Mouse (Mus musculus): Measurements from ENCODE around the gene Lonrf2. TPM values are rescaled to one million over a fixed set of nuclear protein-coding genes. Genes with fewer than 3 reads are reported as not detected.

Gene Lonrf2
- polyA plus RNA-seq, 1 experiment, result 0.34 TPM

DNA sequence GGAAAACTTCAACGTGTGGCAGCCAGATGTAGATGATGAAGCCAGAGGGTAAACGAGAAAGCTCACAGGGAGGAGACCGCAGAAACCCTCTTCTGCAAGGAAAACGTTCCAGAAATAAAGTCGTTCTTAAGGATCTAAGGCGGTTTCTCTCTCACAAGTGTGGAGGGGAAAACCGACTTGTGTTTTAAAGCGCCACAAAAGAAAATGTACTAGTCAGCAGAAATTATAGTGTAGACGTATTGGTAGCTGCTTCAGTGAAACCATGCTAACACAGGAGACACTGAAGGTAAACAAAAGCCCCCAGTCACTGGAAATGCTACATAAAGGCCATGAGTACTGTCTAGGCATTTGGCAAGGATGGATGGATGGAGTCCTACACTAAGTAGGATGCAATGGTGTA lies 19.2 kb downstream of the Lonrf2 start:
- DNase-seq, result no peak
- Histone ChIP-seq H3K27ac (ENCODE audit: insufficient read depth, low read depth, low read length) (no peak overlapping the region), H3K4me3 (ENCODE audit: insufficient read depth, low read depth, low read length) (no peak overlapping the region), H3K36me3 (ENCODE audit: control insufficient read depth, insufficient read depth, low read length) (no peaks in the 10 kb centered on the region), H3K4me1 (ENCODE audit: control insufficient read depth, insufficient read depth, low read length) (no peaks in the 10 kb centered on the region), H3K27me3 (replicated peaks; ENCODE audit: control insufficient read depth, insufficient read depth, low read length) (no peaks in the 10 kb centered on the region)
- TF ChIP-seq CTCF (conservative IDR thresholded peaks at IDR 0.05; ENCODE audit: insufficient read depth, insufficient read length, low read depth, low read length), result no peak
- no peak for TF ChIP-seq POLR2A (IDR thresholded peaks at IDR 0.05; ENCODE audit: low read depth, low read length)
- WGBS, result 78% methylated on average over 9 of the region's 9 CpGs

DNA sequence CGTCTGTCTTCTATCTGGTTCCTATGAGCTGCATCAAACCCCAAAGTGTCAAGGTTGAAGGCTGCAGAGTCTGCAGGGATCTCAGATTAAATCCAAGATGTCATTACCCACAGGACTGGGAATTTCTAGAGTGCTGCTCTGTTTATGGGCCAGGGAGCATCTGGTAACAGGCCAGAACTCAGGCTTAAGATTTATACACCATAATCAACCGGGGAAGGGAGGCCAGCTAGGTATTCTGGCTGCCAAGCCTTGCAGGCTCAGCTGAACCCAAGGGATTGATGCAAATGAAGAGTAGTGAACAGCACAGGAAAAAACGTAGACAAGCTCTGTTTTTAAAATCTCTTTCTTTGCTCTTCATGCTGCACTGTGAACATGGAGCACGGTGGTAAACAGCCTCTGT lies 20.2 kb downstream of the Lonrf2 start:
- no peaks in the 10 kb centered on the region for H3K36me3 ChIP-seq (ENCODE audit: control insufficient read depth, insufficient read depth, low read length)
- H3K27me3 ChIP-seq (replicated peaks; ENCODE audit: control insufficient read depth, insufficient read depth, low read length), result no peaks in the 10 kb centered on the region
- TF ChIP-seq POLR2A (IDR thresholded peaks at IDR 0.05; ENCODE audit: low read depth, low read length) (no peak), CTCF (conservative IDR thresholded peaks at IDR 0.05; ENCODE audit: insufficient read depth, insufficient read length, low read depth, low read length) (no peak)
- H3K4me3 ChIP-seq (ENCODE audit: insufficient read depth, low read depth, low read length), result no peak overlapping the region
- 54% methylated on average over 4 of the region's 4 CpGs for WGBS
- no peak for DNase-seq
- no peaks in the 10 kb centered on the region for H3K4me1 ChIP-seq (ENCODE audit: control insufficient read depth, insufficient read depth, low read length)
- no peak overlapping the region for H3K27ac ChIP-seq (ENCODE audit: insufficient read depth, low read depth, low read length)

DNA sequence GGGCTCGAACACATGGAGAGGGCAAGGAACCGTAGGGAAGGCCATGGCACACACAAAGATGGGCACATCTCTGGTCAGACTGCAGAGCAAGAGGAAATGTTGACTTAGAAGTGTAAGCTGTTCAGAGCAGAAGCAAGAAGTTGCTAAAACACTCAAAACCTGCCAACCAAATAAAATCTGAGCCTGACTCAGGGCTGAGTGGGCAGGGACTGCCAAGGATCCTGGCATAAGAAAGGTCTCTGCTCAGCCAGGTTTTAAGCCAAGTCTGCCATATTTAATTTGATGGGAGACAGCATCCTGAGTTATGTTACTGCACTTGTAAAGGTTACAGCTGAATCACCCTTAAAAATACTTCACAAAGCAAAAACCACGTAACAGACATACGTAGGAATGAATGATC lies 29.4 kb downstream of the Lonrf2 start:
- DNase-seq, result no peak
- Histone ChIP-seq H3K36me3 (ENCODE audit: control insufficient read depth, insufficient read depth, low read length) (no peaks in the 10 kb centered on the region), H3K27ac (ENCODE audit: insufficient read depth, low read depth, low read length) (no peak overlapping the region), H3K4me3 (ENCODE audit: insufficient read depth, low read depth, low read length) (no peak overlapping the region), H3K4me1 (ENCODE audit: control insufficient read depth, insufficient read depth, low read length) (no peaks in the 10 kb centered on the region), H3K27me3 (replicated peaks; ENCODE audit: control insufficient read depth, insufficient read depth, low read length) (no peaks in the 10 kb centered on the region)
- TF ChIP-seq POLR2A (IDR thresholded peaks at IDR 0.05; ENCODE audit: low read depth, low read length) (no peak), CTCF (conservative IDR thresholded peaks at IDR 0.05; ENCODE audit: insufficient read depth, insufficient read length, low read depth, low read length) (no peak)
- WGBS, result 98% methylated on average over 4 of the region's 4 CpGs

DNA sequence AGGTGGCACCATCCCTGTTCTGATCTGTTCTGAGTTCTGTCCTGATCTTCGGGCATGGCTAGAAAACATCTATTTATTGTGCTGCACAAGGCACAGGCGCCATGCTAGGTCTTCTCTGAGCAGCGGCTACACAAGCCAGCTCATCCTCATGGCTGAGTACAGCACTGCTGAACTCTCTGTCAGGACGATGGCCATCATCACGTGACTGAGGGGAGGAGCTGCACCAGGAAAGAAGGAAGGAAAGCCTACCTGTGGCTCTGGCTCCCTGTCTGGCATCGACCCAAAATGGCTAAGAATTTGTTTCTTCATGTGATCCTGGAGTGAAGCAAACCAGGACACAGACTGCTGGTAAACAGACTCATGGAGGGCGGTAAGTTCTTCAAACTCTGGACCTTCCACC lies 36.1 kb downstream of the Lonrf2 start:
- Histone ChIP-seq H3K4me3 (ENCODE audit: insufficient read depth, low read depth, low read length) (no peak overlapping the region), H3K27ac (ENCODE audit: insufficient read depth, low read depth, low read length) (no peak overlapping the region), H3K27me3 (replicated peaks; ENCODE audit: control insufficient read depth, insufficient read depth, low read length) (no peaks in the 10 kb centered on the region), H3K4me1 (ENCODE audit: control insufficient read depth, insufficient read depth, low read length) (no peaks in the 10 kb centered on the region), H3K36me3 (ENCODE audit: control insufficient read depth, insufficient read depth, low read length) (no peaks in the 10 kb centered on the region)
- WGBS, result 77% methylated on average over 7 of the region's 7 CpGs
- TF ChIP-seq CTCF (conservative IDR thresholded peaks at IDR 0.05; ENCODE audit: insufficient read depth, insufficient read length, low read depth, low read length), result no peak
- TF ChIP-seq POLR2A (IDR thresholded peaks at IDR 0.05; ENCODE audit: low read depth, low read length), result no peak
- no peak for DNase-seq

DNA sequence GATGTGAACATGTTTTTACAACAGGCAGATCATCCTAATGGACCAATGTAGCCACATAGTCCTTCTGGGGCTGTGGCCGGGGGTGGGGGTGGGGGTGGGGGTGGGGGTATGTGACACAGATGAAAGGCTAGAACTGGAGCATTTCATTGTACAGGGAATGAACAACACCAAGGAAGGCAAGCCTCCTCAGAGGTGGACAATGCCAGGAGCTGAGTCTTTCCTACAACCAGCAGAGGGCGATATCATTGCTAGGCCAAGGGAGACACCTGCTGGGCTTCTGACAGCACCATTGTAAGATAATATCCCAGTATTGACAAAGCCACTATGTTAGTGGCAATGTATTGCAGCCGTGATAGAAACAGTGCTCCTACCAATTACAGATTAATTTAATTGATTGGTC lies 37.2 kb downstream of the Lonrf2 start:
- WGBS, result 30% methylated on average over 3 of the region's 3 CpGs
- no peaks in the 10 kb centered on the region for H3K27me3 ChIP-seq (replicated peaks; ENCODE audit: control insufficient read depth, insufficient read depth, low read length)
- no peaks in the 10 kb centered on the region for H3K36me3 ChIP-seq (ENCODE audit: control insufficient read depth, insufficient read depth, low read length)
- peak; percentile 33 for DNase-seq
- TF ChIP-seq POLR2A (IDR thresholded peaks at IDR 0.05; ENCODE audit: low read depth, low read length) (no peak), CTCF (conservative IDR thresholded peaks at IDR 0.05; ENCODE audit: insufficient read depth, insufficient read length, low read depth, low read length) (peak; percentile 65)
- no peaks in the 10 kb centered on the region for H3K4me1 ChIP-seq (ENCODE audit: control insufficient read depth, insufficient read depth, low read length)
- H3K4me3 ChIP-seq (ENCODE audit: insufficient read depth, low read depth, low read length), result no peak overlapping the region
- no peak overlapping the region for H3K27ac ChIP-seq (ENCODE audit: insufficient read depth, low read depth, low read length)

DNA sequence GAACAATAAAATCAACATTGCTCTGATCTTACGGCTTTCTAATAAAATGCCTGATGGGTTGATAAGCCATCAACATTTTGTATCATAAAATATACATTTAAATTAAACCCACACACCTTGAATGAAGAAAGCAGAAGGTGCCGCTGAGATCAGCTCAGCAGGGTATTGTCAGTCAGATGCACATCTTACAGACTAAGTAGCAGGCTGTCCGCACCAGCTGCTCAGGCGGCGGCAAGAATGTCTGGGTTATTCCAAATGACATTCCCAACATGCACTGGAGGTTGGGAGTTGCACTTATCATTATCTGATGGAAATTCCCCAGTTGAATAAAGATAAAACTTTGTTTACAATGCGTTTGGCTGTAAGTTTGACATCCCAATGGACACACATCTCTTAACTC lies 39.6 kb downstream of the Lonrf2 start:
- WGBS, result 73% methylated on average over 6 of the region's 6 CpGs
- Histone ChIP-seq H3K27me3 (replicated peaks; ENCODE audit: control insufficient read depth, insufficient read depth, low read length) (no peaks in the 10 kb centered on the region), H3K36me3 (ENCODE audit: control insufficient read depth, insufficient read depth, low read length) (no peaks in the 10 kb centered on the region), H3K27ac (ENCODE audit: insufficient read depth, low read depth, low read length) (no peak overlapping the region), H3K4me1 (ENCODE audit: control insufficient read depth, insufficient read depth, low read length) (no peaks in the 10 kb centered on the region), H3K4me3 (ENCODE audit: insufficient read depth, low read depth, low read length) (no peak overlapping the region)
- DNase-seq, result peak; percentile 8
- TF ChIP-seq CTCF (conservative IDR thresholded peaks at IDR 0.05; ENCODE audit: insufficient read depth, insufficient read length, low read depth, low read length) (no peak), POLR2A (IDR thresholded peaks at IDR 0.05; ENCODE audit: low read depth, low read length) (no peak)

DNA sequence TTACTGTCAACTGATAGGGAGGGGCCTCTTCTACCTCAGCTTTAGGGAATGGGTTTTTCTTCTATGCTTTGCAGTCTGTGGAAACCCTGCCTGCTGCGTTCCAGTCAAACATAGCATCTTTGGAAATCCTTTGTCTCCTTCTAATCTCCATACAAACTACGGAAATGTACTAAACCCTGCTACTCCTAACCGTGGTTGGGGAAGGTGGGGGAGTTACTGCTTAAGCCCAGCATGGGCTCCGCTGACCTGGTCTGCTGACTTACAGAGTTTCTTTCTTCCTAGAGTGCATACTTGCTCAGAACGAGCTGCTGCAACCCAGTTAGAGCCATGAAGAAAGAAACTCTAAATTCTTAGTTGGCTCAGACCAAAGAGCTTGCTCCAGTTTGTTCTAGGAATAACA lies 41.0 kb downstream of the Lonrf2 start:
- H3K36me3 ChIP-seq (ENCODE audit: control insufficient read depth, insufficient read depth, low read length), result no peaks in the 10 kb centered on the region
- no peak overlapping the region for H3K27ac ChIP-seq (ENCODE audit: insufficient read depth, low read depth, low read length)
- no peaks in the 10 kb centered on the region for H3K27me3 ChIP-seq (replicated peaks; ENCODE audit: control insufficient read depth, insufficient read depth, low read length)
- no peaks in the 10 kb centered on the region for H3K4me1 ChIP-seq (ENCODE audit: control insufficient read depth, insufficient read depth, low read length)
- WGBS, result 73% methylated on average over 5 of the region's 5 CpGs
- H3K4me3 ChIP-seq (ENCODE audit: insufficient read depth, low read depth, low read length), result no peak overlapping the region
- DNase-seq, result no peak
- no peak for TF ChIP-seq POLR2A (IDR thresholded peaks at IDR 0.05; ENCODE audit: low read depth, low read length)
- TF ChIP-seq CTCF (conservative IDR thresholded peaks at IDR 0.05; ENCODE audit: insufficient read depth, insufficient read length, low read depth, low read length), result no peak

All from kidney, adult 2 months (tissue).